Mouse (Mus musculus) cerebellum, adult 9-11 months (tissue): ENCODE results near the gene Frmd4b.
"Not testable (repeated sequence)": the region's sequence is repeated elsewhere in the genome, so short reads cannot be mapped to it uniquely, and the experiment has no call there.

Experiments
- DNase-seq: peaks from one replicate; pipeline ENCODE4 v3.0.0; 2022

The Frmd4b gene

DNA sequence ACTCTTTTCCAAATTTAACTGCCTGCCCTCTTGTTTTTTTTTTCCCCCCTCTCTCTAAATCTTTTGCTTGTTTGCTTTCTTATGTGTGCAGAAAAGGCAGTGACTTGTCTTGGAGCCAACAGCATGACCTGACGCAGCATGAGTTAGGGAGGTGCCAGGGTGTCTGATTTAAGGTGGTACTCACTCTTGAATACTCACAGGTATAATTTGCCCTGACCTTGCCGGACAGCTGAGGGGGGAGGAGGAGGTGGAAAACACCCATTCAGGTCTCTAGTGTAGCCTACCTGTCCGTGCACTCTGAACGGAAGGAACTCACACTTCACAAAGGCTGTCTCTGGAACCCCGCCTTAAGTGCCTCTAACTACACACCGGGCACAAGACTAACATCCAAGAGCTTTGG, 338.5 kb downstream of the Frmd4b start:
- DNase-seq: no peak

DNA sequence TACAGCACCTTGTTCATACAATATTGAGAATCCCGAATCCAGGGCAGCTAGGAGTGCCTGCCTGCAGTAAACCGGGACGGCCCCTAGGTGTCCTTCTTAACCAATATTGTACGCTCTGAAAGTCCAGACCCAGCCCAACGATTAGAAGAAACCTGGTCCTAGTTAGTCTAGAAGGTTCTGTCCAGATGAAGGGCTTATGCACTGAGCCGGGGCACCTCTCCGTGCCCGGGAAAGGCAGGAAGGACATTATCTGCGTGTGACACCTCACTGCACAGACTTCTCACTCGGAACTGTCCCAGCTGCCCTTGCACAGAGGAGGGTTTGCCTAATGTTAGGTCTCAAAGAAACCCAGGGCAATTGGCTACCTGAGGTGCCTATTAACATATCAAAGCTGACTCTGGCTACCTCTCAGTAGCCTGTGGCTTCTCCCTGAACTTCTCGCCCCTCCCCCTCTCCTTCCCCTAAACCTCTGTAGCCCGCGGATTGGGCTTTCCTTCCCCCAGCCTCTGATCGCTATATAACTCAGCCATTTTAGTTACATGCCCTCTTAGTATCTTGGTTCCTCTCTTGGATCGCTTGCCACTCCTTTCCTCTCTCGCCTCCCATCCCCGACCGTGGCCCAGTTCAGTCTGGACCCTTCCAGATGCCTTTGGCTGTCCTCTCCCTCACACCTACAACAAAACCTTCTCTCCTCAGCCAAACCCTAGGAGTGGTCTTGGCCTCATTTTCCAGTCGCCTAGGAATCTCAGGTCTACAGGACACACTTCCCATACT, 339.1 kb downstream of the Frmd4b start:
- DNase-seq: peak; percentile 65

DNA sequence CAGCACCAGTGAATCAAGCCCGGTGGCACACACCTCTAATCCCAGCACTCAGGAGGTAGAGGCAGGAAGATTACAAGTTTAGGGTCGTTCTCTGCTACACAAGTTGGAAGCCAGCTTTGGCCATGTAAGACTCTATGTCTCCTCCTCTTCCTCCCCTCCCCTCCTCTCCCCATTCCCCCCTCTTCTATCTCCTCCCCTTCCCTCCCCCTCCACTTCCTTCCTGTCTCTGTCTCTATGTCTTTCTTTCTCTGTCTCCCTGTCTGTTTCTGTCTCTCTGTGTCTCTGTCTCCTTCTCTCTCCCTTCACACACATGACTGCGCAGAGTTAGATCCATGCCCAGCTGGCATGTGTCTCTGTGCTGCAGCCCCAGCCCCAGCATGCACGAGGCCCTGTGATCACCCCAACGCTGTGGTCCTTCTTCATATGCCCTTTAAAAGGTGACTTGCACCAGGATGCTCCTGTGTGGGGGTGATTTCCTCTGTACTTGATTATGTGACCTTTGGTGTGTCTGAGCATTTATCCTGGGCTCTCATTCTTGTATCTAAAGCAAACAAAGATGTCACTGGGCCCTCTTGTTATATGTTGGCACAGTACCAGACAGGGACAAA, 340.3 kb downstream of the Frmd4b start:
- DNase-seq: no peak

DNA sequence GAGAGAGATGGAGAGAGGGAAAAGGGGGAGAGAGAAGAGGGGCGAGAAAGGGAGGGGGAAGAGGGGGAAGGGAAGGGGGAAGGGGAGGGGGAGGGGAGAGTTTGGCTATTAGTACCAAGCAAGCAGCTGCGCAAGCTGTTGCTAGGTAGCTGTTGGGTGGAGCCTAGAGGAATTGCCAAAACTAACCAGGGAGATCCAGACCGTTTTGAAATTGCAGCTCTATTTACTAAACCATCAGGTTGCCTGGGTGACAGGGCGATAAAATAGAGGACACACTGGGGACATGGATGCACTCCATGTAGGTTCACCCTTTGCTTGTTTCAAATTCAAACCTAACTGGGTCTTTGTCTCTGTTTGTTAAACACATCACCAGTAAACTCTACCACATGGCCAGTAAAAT, 341.0 kb downstream of the Frmd4b start:
- DNase-seq: no peak

DNA sequence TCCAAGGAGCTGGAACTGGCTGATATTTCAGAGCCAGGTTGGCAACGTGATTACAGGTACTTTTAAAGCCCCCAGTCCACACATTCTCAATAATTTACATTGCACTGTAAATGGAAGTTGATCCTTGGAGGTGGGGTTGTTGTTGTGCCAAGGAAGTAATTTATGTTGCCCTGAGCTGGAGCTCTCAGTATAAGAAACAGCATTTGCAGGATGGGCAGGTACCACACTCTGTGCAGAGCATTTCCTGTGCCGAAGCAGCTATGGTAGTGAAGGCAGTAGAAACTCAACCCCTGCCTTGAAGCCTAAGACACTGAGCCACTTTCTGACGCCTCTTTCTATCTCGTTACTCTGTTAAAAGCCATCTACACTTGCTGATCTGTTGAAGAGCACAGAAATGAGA, 341.6 kb downstream of the Frmd4b start:
- DNase-seq: no peak

DNA sequence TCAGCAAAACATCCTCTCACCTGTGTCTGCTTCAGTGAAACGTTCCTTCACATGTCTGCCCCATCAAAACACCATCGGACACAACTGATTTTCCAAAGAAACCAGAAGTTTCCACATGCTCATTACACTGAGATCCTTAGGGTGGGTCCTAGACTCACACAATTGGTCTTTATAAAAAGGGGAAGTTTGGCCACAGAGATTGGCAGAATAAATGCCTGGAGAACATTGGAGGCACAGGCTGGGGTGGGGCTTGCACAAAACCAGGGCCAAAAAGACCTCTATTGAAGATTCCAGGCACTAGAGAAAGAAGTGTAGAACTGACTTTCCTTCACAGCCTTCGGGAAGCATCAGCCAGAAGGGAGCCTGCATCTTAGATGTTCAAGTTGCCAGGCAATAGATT, 343.6 kb downstream of the Frmd4b start:
- no peak for DNase-seq

DNA sequence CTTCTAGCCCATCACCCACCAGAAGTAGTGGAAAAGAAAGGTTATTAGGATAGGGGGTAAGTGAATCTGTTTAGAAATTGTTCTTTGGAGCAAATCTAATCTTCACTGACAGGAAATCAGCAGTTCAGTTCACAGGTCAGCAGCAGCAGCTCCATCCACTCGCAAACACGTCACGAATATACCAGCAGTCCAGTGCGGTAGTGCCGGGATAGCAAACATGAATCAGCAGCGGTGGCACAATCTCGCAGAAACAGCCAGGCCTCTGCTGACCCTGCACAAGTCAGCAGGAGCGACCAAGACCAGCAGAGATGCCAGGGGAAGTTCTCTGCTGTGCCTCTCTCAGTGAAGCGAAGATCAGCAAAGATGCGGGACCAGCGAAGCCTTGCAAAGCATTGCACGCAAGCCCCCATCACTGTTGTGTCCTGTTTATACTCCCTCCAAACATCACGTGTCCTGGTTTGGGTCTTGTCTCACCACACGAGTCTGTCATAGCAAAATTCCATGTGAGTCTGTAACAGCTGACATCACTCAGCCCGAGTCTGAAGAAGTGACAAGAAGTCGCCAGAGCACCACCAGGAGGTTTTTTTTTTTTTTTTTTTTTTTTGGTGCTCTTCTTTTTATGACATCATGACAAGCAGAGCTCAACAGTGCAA, 344.2 kb downstream of the Frmd4b start:
- DNase-seq: no peak

DNA sequence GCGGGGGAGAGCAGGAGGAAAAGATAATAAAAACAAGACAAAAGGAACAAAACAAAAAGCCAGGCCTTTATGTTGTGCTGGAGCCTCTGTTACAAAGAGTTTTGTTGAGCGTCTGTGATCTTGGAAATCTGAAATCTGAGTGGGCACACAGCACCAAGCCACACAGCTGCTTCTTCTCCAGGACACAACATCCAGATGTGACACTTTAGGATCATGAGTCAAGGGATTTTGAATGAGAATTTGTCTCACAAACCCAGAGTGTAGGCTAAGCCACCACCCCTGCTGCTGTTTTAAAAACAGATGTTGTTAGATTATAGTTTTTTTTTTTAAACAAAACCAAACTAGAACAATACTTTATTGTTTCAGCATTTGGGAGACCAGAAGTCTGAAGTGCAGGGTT, 345.0 kb downstream of the Frmd4b start:
- no peak for DNase-seq

DNA sequence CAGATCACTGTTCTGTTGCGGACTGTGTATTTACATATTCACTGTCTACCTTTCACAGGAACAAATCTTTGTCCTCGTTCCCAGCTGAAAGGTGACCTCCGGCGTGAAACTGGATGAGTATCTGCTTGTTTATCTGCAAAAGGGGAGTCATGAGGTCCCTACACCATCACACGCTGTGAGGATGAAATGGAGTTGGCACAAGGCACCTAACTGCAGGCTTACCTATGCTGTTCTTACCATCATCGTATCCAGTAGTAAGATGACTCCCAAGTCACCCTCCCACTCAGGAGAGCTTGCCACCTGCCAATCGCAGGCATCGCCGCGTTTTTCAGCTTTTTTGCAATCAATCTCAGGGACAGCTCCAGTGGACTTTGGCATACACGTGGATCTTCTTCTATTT, 347.7 kb downstream of the Frmd4b start:
- no peak for DNase-seq

DNA sequence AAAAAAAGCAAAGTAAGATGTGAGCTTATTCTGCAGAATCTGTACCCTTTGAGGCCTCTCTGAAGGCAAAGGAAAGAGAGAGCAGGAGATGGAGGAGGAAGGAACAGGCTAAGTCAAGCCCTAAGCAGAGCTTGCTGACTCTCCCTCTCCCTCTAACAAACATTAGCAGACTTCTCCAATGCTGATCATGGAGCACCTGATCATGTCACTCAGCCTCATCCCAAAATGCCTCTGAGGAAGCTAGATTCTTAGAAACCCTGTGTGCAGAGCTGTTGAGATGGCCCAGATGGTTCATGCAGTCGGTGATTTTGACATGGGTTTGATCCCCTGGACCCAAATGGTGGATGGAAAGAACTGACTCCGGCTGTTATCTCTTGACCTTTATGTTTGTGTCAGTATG, 350.2 kb downstream of the Frmd4b start:
- DNase-seq: no peak

DNA sequence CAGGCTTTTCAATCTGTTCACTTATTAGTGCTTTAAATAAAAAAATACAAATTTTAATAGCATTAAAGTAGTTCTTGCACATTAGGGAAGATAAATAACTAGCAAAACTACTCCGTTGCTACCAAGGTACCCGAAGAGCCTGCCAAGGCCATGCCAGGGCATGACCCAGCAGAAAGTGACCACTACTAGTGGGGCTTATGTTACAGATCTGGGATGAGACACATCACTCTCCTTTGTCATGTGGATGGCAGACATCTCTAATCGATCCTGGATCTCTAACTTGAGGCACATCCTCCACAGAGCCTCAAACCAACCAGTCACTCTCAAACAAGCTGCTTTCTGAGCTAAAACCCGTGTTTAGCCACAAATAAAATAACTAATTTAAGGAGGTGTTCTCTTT, 350.7 kb downstream of the Frmd4b start:
- no peak for DNase-seq

DNA sequence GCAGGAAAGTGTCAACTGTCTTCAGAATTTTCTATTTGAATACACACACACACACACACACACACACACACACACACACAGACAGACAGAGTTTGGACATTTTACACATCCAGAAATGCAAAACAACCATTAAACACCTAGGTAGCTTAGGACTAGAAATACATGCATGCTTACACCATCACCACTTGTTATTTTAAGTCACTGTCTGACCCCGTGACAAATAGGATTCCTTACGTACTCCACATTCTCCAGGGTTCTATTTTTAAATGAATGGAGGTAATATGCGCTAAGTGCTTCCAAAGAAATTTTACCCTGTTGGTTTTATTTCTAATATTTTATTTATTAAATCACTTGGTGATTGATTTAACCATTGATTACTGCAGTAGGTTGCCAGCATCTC, 351.6 kb downstream of the Frmd4b start:
- no peak for DNase-seq

DNA sequence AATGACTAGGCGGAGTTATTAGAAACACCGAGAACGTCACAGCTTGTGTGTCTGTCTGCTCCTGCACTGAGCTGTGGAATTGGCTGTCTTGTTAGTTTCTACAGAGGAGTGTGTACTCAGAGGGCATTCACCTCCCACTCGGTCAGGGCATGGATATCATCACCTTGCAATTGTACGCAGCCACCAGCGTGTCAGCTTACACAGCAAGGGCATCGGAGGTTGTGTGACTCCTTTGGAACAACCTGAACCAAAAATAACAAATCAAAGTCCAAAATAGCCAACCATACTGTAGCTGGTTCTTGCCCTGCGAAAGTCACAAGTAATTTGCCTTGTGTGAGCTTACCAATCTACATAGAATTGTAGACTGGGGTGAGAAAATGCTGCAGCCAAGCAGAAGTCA, 352.1 kb downstream of the Frmd4b start:
- no peak for DNase-seq

DNA sequence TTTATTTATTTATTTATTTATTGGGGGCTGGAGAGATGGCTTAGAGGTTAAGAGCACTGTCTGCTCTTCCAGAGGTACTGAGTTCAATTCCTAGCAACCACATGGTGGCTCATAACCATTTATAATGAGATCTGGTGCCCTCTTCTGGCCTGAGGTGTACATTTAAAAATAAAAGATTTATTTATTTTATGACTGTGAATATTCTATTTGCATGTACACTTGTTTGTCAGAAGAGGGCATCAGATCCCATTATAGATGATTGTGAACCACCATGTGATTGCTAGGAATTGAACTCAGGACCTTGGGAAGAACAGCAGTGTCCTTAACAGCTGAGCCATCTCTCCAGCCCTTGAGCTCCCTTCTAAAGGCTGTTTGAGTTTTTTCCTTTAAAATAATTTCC, 353.6 kb downstream of the Frmd4b start:
- DNase-seq: not testable (repeated sequence)

DNA sequence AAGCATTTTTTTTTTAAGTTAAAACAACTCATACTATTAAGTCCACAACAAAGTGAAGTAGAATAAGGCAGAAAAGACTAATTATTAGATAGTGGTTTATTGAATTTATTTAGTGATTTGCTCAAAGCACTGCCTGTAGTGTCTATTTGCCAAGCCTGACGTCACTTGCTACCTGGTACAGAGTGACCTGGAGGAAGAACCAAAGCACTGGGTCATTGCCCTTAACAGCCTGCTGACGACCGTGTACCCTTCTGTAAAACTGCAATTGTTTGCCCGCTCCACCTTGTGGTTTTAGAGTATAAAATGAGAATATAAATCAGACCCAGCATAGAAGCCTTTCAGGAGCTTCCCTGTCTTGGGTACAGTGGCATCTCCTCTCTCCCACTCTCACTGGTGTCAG, 355.1 kb downstream of the Frmd4b start:
- DNase-seq: no peak

DNA sequence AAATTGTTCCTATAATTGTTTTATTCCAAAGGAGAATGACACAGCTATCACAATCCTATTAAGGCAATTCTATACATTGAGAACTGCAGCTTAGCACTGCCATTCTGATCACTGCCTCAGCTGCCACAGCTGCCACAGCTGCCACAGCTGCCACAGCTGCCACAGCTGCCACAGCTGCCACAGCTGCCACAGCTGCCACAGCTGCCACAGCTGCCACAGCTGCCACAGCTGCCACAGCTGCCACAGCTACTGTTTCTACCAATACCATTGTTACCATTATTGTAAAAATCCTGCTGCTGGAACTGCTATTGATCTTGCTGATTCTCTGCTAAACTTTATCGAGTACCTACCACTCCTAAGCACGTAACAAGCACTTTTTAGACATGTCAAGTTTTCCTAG, 357.4 kb downstream of the Frmd4b start:
- DNase-seq: not testable (repeated sequence)

DNA sequence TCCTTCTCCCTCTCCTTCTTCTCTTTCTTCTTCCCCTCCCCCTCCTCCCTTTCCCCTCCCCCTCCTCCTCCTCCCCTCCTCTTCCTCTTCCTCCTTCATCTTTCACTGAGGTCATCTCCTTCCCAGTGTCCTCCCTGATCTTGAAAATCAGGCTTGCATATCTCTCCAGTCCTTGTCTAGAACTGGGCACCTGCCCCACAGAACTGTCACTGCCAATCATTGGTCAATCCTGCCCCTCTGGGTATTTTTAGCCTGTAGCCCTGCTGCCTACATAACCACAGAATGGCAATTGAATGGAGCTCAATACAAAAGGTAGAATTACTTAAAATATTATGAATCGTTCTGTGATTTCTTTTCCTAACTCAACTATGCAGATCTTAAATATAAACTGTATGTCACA, 358.9 kb downstream of the Frmd4b start:
- no peak for DNase-seq

DNA sequence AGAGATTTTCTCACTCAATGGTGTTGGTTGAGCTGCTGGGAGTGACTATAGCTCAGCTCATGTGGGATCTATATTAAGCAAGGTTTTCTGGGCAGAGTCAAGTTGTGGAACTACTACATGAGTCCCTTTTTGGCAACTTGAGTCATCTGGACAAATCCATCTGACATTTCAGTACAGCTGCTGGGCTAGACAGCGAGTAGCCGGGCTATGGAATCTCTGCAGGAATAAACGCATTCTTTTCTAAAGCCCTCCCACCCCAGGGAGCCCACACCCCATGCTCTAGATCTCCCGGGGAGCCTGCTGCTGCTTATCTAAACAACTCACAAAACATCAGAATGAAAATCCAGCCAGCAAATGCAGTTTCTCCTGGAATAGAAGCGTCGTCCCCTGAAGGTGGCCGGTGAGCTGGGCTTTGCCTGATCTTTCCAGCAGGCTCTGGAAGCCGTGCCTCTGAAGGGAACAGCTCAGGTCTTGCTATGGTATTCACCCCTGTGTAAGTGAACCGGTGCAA, 364.6 kb downstream of the Frmd4b start, which contains the start of gene Lmod3:
TSS of gene Lmod3 (minus strand) at position 49 of the 511 bp plus-strand sequence.
- no peak for DNase-seq

DNA sequence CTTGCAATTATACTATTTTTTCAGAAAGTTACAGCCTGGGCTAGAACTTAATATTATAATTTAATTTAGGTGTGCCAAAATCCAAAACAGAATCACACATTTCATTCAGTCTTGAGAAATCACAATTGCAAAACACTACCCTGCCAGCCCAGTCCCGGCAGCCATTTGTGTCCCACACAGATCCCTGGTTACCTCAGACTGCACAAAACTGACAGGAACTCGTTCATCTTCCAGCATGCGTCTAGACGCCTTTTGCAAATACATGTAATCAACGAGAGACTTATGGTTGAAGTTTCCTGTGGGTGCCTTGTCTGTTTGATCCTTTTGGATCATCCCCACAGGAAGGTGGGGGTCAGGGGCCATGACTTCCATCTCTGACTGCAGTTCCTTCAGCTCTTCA, 365.3 kb downstream of the Frmd4b start:
- DNase-seq: no peak

DNA sequence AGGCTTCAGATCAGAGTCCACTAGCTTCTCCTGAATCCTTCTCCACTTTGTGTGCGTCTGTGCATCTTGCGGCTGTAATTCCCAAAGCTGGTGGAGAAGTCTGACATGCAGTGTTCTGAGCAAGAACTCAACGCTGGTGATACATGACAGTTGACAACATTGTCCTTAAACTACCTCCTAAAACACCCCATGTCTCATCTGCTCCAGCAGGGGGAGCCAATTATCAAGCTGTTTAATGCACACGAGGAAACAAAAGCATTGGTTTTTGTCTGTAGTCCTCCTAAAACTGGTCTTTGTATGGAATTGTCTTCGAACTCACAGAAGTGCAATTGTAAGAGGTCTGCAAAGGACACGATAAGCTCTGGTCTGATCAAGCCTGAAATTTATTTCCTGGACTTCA, 366.4 kb downstream of the Frmd4b start:
- DNase-seq: no peak

DNA sequence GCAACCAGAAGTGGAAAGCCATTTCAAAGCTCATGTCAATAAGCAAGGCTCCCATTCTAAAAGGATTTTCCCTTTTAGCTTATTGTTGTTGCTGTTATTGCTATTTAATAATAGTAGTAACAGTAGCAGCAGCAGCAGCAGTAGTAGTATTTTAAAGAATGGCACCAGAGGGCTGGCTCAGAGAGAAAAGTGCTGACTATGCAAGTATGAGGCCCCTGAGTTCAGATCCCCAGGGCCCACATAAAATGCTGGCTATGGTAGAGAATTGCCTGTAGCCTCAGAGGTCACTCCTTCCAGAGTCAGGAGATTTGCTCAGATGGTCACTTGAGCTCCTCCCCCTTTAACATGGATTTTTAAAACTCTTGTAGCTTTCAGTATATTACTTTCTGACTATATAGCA, 372.1 kb downstream of the Frmd4b start:
- DNase-seq: no peak

DNA sequence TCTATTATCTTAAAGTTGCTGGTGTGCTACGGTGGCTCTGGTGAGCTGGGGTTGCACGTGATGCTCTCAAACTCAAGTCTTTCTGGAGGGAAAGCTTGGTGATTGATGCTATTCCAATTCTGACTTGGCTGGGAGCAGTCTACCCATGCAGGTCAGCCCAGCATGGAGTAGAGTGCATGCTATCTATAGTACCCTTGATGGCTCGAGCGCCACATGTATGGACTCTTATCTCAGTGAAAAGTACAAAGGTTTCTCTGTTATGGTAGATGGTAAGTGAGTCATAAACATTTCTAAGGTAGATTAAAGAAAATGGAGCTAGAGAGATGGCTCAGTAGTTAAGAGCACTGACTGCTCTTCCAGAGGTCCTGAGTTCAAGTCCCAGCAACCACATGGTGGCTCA, 374.8 kb downstream of the Frmd4b start:
- DNase-seq: no peak

DNA sequence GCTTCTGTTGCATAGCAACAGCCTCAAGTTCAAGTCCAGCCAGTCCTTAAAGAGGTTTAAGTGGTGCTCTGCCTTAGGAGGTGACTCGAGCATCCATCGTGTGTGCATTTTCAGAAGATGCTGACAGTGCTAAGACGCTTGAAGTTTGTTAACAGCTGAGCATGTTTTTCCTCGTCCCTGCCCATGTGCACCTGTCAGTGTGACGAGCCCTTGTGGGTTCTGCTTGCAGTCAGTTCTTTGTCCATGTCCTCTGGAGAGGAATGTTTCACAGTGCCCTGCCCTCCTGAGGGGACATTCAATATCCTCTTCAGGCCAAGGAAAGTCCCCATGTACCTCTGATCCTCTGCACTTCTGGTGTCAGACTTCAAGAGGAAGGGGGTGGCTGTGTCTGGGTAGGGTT, 377.2 kb downstream of the Frmd4b start:
- no peak for DNase-seq

DNA sequence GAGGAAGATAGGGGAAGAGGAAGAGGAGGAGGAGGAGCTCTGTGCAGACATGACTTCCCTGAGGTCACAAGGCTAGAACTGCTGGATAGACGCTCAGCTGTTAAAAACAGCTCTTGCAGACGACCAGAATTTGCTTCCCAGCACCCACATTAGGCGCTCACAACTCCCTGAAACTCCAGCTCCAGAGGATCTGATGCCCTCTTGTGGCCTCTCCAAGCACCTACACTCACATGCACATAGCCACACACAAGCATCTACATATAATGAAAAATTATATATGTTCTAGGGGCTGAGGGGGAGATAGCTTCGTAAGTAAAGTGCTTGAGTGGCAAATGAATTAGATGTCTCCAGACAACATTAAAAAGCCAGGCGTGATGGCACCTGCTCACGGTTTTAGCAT, 378.0 kb downstream of the Frmd4b start:
- DNase-seq: no peak
